Mouse (Mus musculus): ENCODE data around the gene Cp. TPM values are rescaled to one million over a fixed set of nuclear protein-coding genes. Genes with fewer than 3 reads are reported as not detected.

Gene Cp
- 165 TPM for polyA plus RNA-seq (2014; fragmentation: Illumina TruSeq; extraction: RNeasy Lipid Tissue Mini Kit (QIAGEN cat#74804); ENCODE audit: low read depth, low replicate concordance)

GRCm38 (mm10) chr3:19956885-19957284 lies at the start of gene Cp:
Cp (plus strand) TSS chr3:19957054.

GRCm38 (mm10) chr3:20034719-20035404 lies 78.0 kb downstream of the Cp start, which contains the start of gene Hps3:
Hps3 (minus strand) TSS chr3:20035315.

GRCm38 (mm10) chr3:20057306-20058196 lies 100.7 kb downstream of the Cp start, which contains the start of gene Hltf:
Hltf (plus strand) TSS chr3:20057811.

Other genes with a start within 250 kb of the Cp start
- gene Hps3, start 78.3 kb downstream of the Cp start, polyA plus RNA-seq (2014; fragmentation: Illumina TruSeq; extraction: RNeasy Lipid Tissue Mini Kit (QIAGEN cat#74804); ENCODE audit: low read depth, low replicate concordance), result 19.3 TPM
- gene Hltf, start 100.8 kb downstream of the Cp start, polyA plus RNA-seq (2014; fragmentation: Illumina TruSeq; extraction: RNeasy Lipid Tissue Mini Kit (QIAGEN cat#74804); ENCODE audit: low read depth, low replicate concordance), result 19.1 TPM
- gene Gyg, start 198.3 kb downstream of the Cp start, polyA plus RNA-seq (2014; fragmentation: Illumina TruSeq; extraction: RNeasy Lipid Tissue Mini Kit (QIAGEN cat#74804); ENCODE audit: low read depth, low replicate concordance), result 50.4 TPM

Measured in adipose tissue, adult 10 weeks (tissue).